Mouse (Mus musculus): ENCODE results near the gene Ptpn14.
A peak's percentile ranks its signal among the peaks of the same experiment; 100 is the strongest.

The Ptpn14 gene

DNA sequence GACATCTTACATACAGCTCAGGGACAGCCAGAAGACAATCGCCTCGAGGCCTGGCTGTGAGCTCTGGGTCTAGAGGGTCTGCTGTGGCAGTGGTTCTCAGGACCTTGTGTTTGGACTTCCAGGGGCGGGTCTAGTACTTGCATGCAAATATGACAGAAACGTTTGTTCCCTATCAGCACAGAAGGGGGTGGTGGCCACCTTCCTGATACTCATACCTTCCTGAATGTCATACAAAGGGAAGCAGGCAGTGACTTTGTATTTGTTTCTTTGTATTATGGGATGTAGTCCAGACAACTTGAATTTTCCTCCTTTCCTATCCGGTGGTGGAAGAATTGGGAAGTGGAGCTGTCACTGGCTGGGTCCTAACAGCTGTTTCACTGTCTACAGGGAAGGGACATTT lies 36.2 kb downstream of the Ptpn14 start:
- DNase-seq (ENCODE audit: extremely low read depth, insufficient read length, low spot score), result no peak

GRCm38 (mm10) chr1:189767164-189767563 lies 39.1 kb downstream of the Ptpn14 start:
- DNase-seq (ENCODE audit: extremely low read depth, insufficient read length, low spot score), result no peak

DNA sequence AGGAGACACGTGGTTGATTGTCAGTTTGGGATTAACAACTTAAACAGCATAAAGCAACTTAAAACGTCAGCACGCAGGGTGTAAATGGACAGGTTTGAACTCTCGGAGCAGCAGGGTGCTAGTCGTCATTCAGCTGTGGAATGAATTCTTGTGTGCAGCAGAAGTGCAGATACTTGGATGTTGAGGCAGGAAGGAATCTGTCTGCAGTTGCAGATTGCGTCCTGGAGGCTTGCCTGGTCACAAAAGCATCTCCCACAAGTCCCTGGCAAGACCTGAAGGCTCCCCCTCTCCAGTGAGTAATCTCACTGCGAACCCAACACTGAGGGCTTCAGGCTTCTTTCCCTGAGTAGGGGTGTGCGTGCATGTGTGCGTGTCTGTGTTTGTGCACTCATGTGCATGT lies 39.8 kb downstream of the Ptpn14 start:
- DNase-seq (ENCODE audit: extremely low read depth, insufficient read length, low spot score), result no peak

GRCm38 (mm10) chr1:189770516-189770915 lies 42.4 kb downstream of the Ptpn14 start:
- DNase-seq (ENCODE audit: extremely low read depth, insufficient read length, low spot score), result no peak

GRCm38 (mm10) chr1:189772707-189773106 lies 44.6 kb downstream of the Ptpn14 start:
- no peak for DNase-seq (ENCODE audit: extremely low read depth, insufficient read length, low spot score)

- no peak for DNase-seq (ENCODE audit: extremely low read depth, insufficient read length, low spot score)
These were observed 46.7 kb downstream of the Ptpn14 start for GRCm38 (mm10) chr1:189774778-189775177.

- peak; percentile 32 for DNase-seq (ENCODE audit: extremely low read depth, insufficient read length, low spot score)
These were observed 49.1 kb downstream of the Ptpn14 start for GRCm38 (mm10) chr1:189777207-189777606.

- no peak for DNase-seq (ENCODE audit: extremely low read depth, insufficient read length, low spot score)
These were observed 50.3 kb downstream of the Ptpn14 start for GRCm38 (mm10) chr1:189778343-189778742.

- no peak for DNase-seq (ENCODE audit: extremely low read depth, insufficient read length, low spot score)
These were observed 51.2 kb downstream of the Ptpn14 start for GRCm38 (mm10) chr1:189779226-189779625.

- DNase-seq (ENCODE audit: extremely low read depth, insufficient read length, low spot score), result no peak
These were observed 53.8 kb downstream of the Ptpn14 start for GRCm38 (mm10) chr1:189781721-189782345.

DNA sequence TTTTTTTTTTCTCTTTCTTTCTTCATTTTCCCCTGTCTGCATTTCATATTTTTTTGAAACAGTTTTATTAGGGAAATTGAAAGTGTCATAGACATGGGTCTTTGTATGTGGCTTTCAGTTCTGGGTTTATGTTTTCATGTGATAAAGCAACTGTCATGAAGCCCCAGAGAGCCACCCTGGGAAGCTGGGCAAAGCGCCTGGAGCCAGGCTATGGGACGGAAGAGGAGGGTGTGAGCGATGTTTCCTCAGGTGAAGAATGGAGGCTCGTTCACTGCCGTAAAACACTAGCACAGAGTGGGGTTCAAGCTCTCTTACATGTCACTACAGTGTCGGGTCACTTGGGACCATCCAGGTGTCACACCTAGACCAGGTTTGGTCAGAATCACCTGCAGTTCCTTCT lies 54.6 kb downstream of the Ptpn14 start:
- DNase-seq (ENCODE audit: extremely low read depth, insufficient read length, low spot score), result no peak

- no peak for DNase-seq (ENCODE audit: extremely low read depth, insufficient read length, low spot score)
These were observed 56.4 kb downstream of the Ptpn14 start for GRCm38 (mm10) chr1:189784503-189784902.

DNA sequence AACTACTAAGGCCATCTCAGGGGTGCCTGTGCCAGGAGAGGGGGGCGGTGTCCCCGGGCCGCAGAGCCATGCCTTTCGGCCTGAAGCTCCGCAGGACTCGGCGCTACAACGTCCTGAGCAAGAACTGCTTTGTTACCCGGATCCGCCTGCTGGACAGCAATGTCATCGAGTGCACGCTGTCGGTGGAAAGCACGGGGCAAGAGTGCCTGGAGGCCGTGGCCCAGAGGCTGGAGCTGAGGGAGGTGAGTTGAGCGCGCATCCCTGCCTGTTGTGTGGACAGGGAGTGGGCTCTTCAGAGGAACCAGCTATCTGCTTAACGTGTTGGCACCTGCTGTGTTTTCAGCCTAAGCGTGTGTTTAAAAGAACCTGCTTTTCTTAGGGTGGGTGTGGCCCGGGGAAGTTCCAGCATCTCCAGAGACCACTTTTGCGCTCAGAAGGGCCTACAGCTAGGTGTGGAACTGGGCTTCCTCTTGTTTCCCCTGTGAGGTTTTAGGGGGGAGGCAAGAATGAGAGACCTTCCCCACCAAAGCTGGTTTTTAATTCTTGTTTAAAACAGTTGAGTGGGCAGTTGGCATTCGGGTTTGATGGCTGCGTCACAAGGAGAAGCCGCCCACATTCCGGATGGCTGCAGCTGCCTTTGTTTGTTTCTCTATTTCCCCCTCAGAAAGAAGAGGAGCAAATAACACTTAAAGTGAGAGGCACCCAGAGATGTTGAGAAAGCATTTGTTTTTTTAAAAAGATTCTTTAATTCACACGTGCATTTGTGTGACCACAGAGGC lies 58.8 kb downstream of the Ptpn14 start:
- DNase-seq (ENCODE audit: extremely low read depth, insufficient read length, low spot score), result no peak

- DNase-seq (ENCODE audit: extremely low read depth, insufficient read length, low spot score), result no peak
These were observed 61.5 kb downstream of the Ptpn14 start for GRCm38 (mm10) chr1:189789545-189789944.

DNA sequence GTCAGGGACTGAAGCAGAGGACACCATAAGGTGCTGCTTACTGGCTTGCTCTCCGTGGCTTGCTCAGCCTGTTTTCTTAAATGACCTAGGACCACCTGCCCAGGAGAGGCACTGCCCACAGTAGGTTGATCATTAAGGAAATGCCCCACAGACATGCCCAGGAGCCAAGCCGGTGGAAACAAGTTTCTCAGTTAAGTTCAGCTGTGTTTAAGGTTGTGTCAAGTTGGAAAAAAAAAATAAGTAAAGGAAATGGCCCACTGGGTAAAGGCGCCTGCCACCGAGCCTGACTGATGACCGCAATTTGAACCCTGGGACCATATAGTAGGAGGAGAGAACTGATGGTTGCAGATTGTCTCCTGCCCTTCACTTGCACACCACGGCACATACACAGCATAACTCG lies 62.6 kb downstream of the Ptpn14 start:
- DNase-seq (ENCODE audit: extremely low read depth, insufficient read length, low spot score), result no peak

DNA sequence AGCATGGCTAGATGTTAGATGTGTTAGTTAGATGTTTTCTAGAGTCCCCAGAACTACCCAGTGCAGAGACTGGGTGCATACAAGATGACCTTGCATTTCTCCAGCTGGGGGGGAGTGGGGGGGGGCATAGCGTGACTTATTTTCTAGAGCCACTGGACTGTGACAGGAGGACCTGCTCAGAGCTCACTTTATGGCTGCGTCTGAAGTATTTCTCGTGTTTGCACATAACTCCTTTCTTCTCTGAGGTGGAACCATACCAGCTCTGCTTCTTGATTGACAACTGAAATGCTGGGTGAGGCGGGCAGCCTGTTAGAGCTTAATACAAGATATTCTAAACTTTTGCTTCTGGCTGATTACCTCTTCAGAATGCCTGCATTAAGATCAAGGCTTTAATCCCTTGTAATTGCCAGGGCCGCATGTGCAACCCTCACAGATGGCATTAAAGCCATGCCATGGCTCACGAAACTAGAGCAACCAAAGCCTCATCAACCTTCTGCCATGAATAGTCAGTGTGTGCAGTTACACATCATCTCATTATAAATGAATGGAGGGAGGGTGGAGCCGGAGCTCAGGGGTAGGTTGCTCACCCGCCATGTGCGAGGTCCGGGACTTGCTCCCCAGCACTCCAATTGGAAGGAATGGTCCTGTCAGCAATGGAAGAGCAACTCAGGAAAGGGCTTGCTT lies 63.6 kb downstream of the Ptpn14 start:
- DNase-seq (ENCODE audit: extremely low read depth, insufficient read length, low spot score), result no peak

DNA sequence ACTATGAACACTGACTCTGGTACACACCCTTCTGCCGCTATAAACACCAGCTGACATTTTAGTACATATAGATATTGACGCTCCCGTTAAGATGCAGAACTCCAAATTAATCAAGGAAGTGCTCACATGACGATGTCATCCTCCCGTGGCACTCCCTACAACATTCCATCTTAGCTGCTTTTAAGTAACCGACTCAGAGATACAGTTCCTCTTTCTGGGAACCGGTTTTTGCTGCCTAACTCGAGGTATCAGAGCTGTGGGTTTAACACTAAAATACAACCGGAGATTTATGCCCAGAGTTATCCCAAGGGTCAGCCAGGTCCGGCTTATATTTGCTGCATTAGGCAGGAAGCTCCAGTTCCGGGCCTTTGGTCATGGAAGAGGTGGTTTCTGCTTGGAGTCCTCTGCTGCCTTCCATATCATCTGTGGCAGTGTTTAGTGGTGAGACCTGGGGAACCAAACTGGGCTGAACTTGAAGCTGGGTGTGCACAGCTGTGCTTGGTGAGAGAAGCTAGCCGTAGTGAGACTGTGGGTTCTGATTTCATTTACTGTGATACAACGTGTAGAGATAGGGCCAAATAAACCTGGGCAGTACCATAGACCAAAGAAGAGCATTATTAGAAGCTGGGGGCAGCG lies 64.6 kb downstream of the Ptpn14 start:
- no peak for DNase-seq (ENCODE audit: extremely low read depth, insufficient read length, low spot score)

DNA sequence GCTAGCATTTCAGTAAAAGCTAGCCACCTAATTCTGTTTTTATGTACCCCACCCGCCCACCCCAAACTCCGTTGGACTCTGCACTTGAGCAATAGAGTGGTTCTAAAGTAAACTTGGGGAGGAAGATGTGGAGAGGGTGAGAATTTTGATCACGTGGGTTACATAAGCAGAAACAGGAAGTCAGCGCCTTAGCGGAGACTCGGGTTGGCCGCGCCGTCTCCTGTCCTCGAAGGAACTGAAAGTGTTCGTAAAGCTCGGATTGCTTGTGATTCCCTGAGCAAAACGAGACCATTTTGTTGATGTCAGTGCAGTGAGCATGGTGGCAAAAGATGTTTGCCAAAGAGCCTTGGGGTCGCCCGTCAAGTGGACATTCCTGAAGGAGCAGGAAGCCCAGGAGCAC lies 70.9 kb downstream of the Ptpn14 start:
- no peak for DNase-seq (ENCODE audit: extremely low read depth, insufficient read length, low spot score)

DNA sequence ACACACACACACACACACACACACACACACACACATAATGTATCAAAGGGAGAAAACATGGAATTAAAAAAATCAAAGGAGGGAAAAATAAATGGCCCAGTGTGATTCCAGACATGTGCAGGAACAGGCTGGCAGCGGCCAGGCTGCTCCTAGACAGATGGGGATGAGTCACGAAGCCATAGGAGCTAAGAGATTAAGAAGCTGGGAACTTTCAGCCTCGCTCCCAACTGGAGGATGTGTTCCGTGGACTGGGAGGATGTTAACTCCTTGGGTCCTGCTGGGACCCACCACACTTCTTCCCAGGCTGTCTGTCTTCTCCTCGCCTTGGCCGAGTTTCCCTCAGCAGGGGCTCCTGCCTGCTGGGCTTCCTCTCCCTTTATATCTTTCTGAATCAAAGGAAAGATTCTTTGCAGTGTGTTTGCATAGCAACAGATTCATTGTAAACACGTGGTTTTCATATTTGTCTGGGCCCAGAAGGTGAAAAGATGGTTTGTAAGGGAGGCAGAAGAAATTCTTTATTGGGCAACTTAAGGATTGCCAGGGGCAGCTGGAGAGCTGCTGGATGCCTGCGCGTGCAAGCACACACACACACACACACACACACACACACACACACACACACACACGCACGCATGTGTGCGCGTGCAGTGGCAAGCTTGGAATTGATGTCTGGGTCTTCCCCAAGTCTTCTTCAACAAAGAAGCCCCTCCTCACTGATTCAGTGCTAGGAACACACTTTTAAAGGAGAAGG lies 72.3 kb downstream of the Ptpn14 start:
- peak; percentile 36 for DNase-seq (ENCODE audit: extremely low read depth, insufficient read length, low spot score)

DNA sequence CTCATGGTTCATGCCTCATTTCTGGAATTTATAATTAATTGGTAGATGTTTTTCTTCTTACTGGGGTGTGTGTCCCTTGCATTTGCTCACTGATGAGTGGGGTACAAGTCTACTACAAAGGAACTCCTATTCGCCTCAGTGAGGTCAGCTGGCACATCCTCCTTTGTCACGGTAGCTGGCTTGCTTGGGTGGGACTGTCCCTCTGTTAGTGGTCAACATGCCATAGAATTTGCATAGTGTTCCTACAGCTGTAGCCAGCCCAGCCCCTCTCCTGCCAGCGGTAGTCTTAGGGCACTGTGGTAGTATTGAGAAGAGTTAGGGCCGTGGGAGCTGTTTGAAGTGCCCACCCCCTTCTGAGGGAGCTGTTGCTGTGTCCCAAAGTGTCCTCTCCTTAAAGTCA lies 73.2 kb downstream of the Ptpn14 start:
- DNase-seq (ENCODE audit: extremely low read depth, insufficient read length, low spot score), result no peak

GRCm38 (mm10) chr1:189802575-189802974 lies 74.5 kb downstream of the Ptpn14 start:
- no peak for DNase-seq (ENCODE audit: extremely low read depth, insufficient read length, low spot score)
